Mouse (Mus musculus) layer of hippocampus, postnatal 14 days (tissue): ENCODE data around the gene Rad54l. TPM values are rescaled to one million over a fixed set of nuclear protein-coding genes. Genes with fewer than 3 reads are reported as not detected.
A peak's percentile ranks its signal among the peaks of the same experiment; 100 is the strongest.

Experiments
- DNase-seq, 2 experiments: peaks; one replicate each; pipeline ENCODE4 v3.0.0; 2021 to 2022; ENCODE audit warnings: low spot score in 2 of 2, mixed read lengths in 1 of 2
- long read RNA-seq, 2 experiments: library from polyadenylated mRNA; stranded (forward); transcript quantifications; one replicate each; pipeline ENCODE4 v2.0.0; 2021
- total RNA-seq, 2 experiments: library from RNA; stranded (reverse); gene quantifications; 2 replicates each; pipeline ENCODE4 v1.2.3; 2021

Gene Rad54l
- 1 to 10 TPM; 1.2 TPM for total RNA-seq
- long read RNA-seq, experiment 1, partial matches to known transcripts = 0 of 2 reads
- long read RNA-seq, experiment 1, other reads (novel, unspliced or antisense) = 0 of 2 reads
- long read RNA-seq, experiment 2, partial matches to known transcripts = 0 of 1 reads
- long read RNA-seq, experiment 2, other reads (novel, unspliced or antisense) = 1 of 1 reads

DNA sequence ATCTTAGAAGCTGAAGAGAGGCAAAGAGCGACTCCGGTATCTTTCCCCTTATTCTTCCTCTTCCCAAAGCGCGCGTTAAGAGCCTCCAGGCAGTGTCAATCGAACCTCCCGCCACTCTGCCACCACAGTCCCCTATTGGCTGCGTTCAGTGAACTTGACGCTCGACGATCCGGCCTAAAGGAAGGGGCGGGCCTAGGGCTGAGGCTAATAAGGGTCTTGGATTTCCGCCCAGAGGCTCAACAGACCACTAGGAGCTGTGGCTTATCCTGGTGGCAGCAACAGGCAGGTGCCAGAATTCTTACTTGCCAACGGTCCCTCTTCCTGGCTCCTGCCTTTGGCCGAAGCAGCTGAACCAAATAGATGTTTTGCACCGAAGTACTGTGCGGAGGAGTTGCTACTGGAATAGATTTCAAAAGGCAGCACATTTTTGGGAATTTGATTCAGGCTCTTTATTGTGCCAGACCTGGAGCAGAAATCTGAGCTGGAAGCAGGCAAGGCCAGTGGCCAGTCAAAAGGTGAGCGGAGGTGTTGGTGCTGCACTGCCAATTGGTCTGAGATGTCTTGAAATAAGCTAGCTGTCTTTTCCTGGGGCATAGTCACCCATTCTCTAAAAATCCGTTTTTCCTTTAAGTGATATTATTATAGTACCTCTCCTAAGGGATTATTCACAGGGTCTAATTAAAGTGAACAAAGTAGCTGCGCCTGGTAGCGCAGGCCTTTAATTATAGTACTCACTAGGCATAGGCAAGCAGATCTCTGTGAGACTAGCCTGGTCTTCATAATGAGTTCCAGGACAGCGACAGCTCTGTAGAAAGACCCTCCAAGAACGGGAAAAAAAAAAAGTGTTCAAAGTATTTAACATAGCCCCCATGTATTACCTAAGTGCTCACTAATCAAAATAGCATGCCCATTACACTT, at the start of gene Rad54l, which contains the start of gene Pomgnt1:
Gene Rad54l, minus strand, starts transcription at position 89 of the 918 bp plus-strand sequence.
Gene Pomgnt1, plus strand, starts transcription at position 239 of the 918 bp plus-strand sequence.
- peak; percentile 64 to 83 for DNase-seq

DNA sequence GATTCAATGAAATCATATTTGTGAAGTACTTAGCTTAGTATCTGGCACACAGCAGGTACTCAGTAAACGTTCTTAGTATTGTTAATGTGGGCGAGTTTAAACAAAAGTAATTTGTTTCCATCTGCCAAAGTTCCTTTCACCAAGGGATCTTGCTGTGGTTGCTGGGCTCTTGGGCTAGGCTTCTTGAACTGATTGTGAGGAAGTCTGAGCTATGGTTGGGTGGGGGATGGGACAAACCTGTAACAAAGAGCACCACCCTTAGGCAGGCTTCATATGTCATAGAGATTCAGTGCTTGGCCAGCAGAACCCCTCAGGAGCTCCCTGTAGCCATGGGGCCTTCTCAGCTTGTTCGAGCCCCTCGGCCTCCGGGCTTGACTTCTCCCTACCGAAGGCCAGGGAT, 49.6 kb upstream of the Rad54l start, which contains the start of the genes 1700042G07Rik and Gm49337:
Gene 1700042G07Rik, plus strand, starts transcription at position 301 of the 400 bp plus-strand sequence.
Gene Gm49337, plus strand, starts transcription at position 313 of the 400 bp plus-strand sequence.
- no peak for DNase-seq

DNA sequence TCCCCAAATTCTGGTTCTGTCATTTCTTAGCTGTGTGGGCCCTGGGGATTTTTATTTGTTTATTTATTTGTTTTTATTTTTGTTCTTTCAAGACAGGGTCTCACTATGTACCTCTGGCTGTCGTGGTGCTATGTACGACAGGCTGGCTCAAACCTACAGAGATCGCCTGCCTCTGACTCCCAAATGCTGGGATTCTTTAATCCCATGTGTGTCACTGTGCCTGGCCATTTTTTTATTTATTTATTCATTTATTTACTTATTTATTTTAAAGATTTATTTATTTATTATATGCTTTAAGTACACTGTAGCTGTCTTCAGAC, 45.8 kb upstream of the Rad54l start:
- DNase-seq = no peak

DNA sequence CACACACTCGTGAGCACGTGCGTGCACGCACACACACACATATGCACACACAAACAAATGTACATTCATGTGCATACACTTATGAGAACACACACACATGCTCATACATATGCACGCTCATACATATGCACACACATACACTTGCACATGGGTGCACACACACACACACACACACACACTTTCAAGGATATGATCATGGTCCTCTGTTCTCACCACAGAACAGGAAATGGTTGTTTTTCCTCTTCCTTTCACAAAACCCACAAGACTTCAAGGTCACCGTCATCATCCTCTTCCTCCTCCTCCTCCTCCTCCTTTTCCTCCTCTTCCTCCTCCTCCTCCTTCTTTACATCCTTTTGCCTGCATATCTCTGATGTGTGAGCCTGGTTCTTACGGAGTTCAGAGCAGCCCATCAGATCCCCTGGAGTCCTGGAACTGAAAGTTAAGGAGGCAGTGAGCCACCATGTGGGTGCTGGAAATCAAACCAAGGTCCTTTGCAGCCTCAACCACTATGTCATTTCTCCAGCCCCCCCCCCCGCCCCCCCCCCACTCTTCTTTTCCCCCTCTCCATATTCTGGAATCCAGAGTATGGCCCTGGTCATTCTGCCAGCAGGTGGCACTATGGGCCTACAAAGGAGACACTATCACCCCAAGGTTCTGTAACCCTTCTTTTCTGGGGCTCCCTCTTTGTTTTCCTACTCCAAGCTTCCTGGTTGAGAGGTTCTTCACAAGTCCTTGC, 45.3 kb upstream of the Rad54l start:
- peak; percentile 72 to 83 for DNase-seq

DNA sequence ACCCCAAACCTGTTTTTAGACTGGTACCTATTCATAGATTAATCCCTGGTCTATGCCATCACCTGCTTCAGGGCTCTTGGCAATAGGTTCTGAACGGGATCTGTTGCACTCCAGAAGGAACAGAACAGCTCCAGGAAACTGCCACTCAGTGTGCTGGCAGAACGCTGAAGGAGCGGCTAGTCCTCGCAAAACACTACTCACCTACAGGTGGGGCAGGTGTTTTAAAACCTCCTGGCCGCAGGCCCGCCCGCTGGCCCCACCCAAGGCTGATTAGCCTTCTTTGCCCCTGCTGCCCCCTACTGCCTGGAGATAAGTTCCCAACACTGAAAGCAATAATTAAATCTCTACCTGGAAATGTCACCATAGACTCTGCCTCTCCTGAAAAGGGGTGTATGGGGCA, 43.9 kb upstream of the Rad54l start, which contains the start of gene Tspan1:
Gene Tspan1, minus strand, starts transcription at position 198 of the 400 bp plus-strand sequence.
- no peak for DNase-seq

DNA sequence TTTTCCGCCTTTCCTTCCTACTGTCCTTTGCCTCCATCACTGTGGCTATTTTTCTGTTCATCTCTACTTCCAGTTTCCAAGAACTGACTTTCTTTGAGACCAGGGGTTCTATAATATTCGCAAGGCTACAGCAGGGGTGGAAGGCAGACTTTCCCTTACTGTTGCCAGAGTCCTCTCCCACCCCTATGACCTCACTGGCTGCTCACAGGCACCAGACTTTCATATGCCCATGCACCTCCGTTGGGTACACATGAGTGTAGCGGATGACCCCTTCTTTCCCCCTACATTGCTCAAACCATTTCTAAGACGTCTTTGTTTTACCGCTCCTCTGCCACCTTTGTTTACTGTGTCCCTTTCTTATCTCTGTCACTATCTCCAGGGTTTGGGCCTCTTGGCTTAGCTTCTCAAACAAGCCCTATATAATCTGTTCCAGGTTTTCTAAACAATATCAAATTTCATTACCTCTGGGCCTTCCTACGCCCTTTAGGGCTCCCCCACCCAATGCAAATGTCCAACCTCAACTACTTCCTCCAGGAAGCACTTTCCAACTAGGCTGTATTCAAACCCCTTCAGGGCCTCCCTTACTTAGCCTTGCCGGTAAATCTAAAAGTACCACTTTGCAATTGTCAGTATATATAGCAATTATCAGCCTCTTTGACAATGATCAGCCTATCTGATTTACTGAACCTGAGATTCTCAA, 42.4 kb upstream of the Rad54l start:
- no peak for DNase-seq

DNA sequence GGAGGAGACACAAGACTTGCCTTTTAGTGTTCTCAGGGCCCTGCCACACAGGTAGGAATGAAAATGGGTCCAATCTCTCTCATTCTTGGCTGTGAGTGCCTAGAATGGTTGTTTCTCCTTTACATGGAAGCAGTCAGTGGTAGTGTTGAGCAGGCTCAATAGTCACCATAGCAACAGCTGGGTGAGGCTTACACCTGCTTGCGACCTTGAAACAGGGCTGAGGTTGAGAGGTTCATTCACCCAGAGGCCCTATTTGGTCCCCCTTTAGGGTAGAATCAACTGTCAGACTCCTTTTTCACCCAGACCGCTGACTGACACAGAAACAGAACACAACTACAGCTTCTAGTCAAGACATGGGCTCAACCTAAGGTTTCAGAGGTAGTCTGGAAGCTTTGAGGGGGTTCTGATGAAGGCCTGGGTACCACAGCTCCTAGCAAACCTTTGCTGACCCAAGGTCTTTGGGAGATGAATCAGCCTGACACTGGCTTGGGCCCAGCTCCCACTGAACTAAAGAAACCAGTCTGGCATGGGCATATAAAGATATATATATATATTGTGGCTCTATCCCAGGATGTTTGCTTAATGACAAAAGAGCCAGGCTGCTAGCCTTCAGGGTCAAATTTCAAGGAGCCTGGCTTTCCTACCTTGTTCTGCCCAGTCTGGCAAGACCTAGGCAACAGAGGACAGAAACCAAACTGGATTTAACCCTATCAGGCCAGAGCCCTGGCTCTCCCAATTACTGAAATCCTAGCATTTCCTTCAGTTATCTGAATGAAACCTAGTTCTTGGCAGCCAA, 41.5 kb upstream of the Rad54l start:
- DNase-seq = no peak

DNA sequence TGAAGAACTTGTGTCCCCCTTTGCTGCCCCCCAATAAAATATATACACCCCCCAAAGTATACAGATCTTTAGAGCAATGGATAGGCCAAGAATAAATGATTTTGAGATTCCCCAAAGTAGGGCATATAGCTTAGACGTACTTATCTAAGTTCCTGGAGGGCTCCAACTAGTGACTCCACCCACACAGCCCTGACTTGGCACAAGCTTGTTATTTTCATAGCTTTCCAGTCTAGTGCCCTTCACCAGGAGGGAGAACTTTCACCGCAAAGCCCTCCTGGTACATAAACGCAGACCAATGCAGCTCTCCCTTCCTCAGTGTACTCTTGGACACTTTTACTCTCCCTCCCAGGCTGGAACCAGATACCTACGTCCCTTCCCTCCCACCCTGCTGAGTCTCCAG, 38.7 kb upstream of the Rad54l start:
- no peak for DNase-seq

DNA sequence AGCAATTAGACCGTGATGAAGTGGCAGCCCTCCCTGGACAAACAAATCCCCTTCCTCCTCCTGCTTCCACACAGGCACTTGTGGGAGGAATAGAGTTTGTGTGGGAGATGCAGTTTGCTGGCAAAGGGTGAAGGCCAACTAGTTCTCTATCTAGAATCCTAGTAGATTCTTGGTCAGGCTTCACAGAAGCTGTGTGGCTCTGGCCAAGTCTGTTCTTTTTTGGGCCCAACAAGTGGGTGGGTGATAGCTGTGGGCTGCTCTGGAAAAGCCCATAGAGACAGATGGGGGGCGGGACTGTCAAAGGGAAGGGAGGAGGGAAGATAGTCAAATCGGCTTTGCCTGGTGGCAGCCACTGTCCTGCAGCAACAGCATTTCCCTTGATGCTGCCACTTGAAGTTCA, 37.3 kb upstream of the Rad54l start:
- peak; percentile 46 to 82 for DNase-seq

DNA sequence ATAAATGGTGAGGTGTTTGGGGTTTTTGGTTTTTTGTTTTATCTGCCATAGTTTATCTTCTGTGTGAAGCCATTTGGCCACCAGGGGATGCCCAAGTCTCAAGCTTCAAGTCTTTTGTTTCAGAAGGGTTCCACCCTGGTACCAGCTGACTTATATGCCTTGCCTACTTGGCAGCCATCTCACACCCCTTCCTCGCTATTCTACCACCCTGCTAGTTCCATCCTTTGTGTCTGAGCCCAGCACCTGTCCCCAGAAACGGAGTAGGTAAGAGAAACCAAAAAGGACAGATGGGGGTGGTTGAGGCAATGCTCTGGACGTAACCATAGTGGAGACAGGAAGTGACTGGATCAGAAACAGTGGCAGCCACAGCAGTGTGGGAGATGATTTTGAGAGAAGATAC, 36.4 kb upstream of the Rad54l start:
- peak; percentile 27 to 44 for DNase-seq

DNA sequence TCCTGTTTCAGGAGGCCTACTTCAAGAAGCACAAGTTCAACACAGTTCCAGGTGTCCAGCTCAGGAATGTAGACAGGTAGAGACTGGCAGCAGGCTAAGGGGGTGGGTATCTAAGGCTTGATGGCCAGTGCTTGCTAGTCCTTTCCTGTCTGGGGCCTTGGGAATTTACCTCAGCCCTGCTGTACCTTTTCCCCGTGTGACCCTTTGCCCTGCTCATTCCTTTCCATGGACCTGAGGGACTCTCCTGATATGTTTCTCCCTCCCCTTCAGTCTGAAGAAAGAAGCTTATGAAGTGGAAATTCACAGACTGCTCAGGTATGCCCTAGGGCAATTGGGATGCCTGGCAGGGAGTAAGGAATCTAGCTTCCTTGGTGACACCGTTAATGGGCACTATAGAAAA, 34.4 kb upstream of the Rad54l start:
- no peak for DNase-seq

DNA sequence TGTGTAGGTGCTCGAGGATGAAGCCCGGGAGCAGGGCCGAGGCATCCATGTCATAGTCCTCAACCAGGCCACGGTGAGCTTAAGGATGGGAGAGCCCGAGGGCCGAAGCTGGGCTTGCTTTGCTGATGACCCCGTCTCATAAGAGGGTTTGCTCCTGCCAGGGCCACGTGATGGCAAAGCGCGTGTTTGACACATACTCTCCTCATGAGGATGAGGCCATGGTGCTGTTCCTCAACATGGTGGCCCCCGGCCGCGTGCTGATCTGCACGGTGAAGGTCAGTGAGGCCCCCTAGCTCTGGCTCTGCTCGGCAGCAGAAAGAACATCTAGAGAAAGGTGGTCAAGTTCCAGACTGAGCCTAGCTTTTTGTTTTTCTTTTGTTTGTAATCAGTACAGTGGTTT, 29.2 kb upstream of the Rad54l start:
- DNase-seq = no peak

DNA sequence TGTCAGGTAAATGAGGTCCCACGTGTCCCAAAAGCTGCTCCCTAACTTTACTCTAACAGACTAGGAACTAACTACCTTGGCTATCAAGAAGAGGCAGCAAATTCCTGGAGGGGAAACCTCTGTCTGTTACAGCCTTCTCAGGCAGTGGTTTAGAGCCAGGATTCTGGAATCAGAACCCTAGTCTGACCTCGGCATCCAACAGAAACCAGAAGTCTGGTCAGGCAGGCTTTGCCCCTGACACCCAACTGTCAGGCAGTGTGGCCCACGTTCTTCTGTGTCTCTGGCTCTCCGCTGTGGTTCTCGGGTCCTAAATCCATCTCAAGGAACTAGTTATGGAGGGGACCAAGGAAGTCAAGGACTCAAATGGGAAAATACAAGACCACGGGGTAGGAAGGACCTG, 27.7 kb upstream of the Rad54l start, which contains the start of gene Lurap1:
Gene Lurap1, minus strand, starts transcription at position 101 of the 400 bp plus-strand sequence.
- DNase-seq = no peak

DNA sequence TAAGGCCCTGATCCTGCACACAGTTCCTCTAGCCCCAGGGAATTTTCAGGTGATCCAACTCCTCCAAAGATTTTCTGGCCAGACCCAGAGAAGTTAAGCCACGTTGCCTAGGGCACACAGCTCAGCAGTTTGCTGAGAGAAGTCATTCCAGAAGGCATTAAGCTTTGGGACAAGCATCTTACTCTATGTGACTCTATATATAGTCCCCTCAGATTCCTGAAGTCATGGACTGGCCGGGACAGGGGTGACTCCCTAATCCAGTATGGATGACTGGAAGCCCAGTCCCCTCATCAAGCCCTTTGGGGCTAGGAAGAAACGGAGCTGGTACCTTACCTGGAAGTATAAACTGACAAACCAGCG, 27.4 kb upstream of the Rad54l start:
- DNase-seq = no peak

DNA sequence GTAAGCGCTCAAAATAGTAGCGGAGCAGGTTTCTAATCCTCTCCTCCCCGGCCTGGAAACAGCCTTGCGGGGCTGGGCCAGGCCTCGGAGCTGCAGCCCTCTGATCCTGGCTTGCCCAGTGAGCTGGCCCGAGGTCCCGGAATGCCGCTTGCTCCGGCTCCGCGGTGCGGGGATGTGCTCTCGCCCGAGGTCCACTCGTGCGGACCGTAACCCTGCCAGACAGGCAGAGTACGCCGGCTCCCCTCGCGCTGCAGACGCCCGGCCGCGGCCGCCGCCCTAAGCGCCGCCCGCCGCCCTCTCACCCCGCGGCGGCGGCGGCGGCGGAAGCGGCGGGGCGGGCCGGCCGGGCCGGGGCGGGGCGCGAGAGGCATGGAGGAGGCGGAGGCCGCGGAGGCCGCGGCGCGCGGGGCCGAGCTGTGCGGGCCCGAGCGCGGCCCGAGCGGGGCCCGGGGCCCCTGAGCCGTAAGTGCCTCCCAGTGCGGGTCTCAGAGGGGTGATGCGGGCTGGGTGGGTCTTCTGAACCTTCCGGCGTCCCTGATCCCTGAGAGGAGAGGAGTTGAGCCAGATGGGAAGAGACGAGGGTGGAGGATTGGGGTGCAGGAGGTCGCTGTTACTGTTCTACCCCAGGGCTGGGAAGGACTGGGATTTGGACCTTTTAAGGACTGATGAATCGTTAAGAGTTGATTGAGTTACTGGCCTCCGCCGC, 26.8 kb upstream of the Rad54l start:
- DNase-seq = peak; percentile 32 to 50

DNA sequence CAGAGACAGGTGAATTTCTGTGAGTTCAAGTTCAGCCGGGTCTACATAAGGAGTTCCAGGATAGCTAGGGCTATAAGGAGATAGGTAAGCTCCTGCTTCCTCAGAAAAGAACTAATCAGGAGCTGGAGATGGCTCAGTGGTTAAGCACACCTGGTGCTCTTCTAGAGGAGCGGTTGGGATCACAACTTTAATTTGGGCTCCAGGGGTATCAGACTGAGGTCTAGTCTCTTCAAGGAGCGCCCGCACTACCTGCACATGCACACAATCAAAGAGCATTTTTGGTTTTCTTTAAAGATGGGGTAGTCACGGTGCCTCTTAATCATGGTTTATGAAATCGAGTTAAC, 26.3 kb upstream of the Rad54l start:
- DNase-seq = no peak

DNA sequence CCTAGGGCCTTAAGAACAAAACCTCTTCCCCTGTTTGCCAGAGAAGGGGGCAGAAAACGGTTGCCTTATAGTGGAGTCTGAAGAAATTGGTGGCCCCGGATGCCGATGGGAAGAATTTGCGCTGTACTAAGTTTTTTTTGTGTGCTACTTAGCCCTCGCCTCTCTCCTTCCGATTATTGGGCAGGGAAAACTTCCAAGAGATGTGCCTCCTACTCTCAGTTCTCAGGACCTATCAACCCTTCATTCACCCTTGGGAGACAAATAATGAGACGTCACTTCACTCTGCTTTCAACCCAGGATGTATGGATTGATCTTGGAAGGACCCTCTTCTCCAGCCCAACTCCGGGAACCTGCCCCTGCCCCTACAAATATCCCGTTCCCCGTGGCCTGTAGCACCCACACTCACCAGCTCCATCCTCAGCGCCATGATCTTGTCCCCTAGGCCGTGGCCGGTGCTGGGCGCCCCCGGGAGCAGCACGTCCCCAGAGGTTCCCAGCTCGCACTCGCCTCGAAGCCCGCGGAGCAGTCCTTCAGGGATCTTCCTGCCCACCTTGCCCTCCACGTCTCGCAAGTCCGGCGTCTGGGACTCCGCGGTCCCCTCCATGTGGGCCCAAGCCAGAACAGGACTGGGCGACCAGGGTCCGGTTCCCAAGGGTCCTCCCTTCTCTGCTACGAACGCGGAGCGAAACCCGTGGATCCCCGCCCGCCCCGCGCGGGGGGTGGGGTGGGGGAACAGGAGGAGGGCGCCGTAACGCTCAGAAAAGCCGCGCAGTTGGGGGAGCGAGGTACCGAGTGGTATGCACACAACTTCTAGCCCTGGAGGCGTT, 20.6 kb upstream of the Rad54l start:
- DNase-seq = peak; percentile 69 to 73

DNA sequence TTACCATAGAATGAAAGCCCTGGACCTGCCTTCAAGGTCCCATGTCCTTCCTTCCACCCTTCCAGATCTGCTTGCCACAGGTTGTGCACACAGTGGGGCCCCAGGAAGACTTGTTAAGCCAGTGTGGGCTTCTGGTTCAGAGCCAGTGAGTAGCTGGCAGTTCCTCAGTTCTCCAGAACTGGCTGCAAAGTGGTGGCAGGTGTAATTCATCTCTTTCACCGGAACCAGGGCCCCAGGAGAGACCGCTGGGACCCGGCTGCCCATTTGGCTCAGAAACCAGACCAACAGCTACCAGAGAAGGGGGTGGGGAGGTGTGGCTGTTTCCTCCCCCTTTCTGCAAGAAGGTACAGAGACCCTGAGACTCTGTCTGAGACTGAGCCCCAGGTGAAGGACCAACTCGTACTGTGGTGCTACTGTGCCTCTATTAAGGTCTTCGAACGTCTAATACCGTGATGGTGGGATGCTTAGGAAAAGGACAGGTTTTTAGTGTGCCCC, 19.9 kb upstream of the Rad54l start:
- no peak for DNase-seq

DNA sequence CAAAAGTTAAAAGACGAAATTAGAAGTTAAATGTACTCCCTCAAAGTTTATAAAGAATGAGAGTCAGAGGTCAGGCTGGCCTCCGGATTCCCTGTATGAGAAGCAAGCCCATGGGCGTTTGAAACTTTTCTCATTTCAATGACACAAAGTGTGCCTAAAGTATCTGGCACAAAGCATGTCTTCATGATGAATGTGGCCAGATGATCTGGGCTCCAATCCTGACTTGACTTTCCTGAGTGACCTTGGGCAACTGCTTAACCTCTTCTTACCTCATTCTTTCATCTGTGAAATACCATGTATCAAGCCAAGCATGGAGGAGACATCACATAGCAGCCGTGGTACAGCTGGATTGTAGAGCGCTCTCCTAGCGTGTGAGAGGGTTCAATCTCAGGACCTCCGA, 18.8 kb upstream of the Rad54l start:
- no peak for DNase-seq
